Comparison of ENCODE assay signal across 12 mouse cellular contexts in the genomic region with DNA sequence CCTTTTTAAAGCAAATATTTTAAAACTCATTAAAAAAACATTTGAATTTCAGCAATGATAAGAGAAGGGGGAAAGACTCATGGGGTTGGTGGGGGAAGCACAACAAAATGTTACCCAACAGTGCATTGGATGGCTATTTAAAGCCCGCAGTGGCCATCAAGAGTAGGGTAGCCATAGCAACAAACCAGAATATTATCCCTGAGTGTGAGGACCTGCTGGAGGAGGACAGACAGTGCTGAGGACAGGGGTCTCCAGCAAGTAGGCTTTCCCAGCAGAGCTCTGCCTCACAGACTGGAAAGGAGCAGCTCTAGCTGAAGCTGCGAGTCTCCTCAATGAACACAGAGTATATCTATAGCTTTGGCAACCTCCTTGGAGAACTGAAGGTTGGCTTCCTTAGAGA.
"Had no signal": no experiment of that assay in that cellular context is flagged by ENCODE, and none has a peak within 500 bp of the region (broad histone marks: within the 10 kb centered on the region; RNA-seq: fewer than 3 reads in every experiment).

No protein-coding gene starts in this region.

- ATAC-seq: liver, embryonic 12.5 days had no signal

- H3K4me2 ChIP-seq: limb, embryonic 15.5 days; liver, embryonic 12.5 days; lung, embryonic 14.5 days; midbrain, embryonic 12.5 days; neural tube, embryonic 15.5 days had no signal

- H3K4me3 ChIP-seq: limb, embryonic 15.5 days; liver, embryonic 12.5 days; midbrain, embryonic 12.5 days; neural tube, embryonic 15.5 days had no signal

- DNase-seq: kidney, adult 11 months; kidney, adult 9 months; kidney, postnatal 36 days; lung, embryonic 14.5 days; lung, postnatal 10 days; lung, postnatal 4 days; thymus, postnatal 36 days had no signal

- H3K9ac ChIP-seq: limb, embryonic 15.5 days; liver, embryonic 12.5 days; lung, embryonic 14.5 days; midbrain, embryonic 12.5 days; neural tube, embryonic 15.5 days had no signal

- H3K36me3 ChIP-seq: limb, embryonic 15.5 days; liver, embryonic 12.5 days; midbrain, embryonic 12.5 days; neural tube, embryonic 15.5 days had no signal

- H3K27ac ChIP-seq: kidney, postnatal 0 days; limb, embryonic 15.5 days; liver, embryonic 12.5 days; midbrain, embryonic 12.5 days; neural tube, embryonic 15.5 days had no signal

- H3K4me1 ChIP-seq: limb, embryonic 15.5 days; liver, embryonic 12.5 days; midbrain, embryonic 12.5 days; neural tube, embryonic 15.5 days had no signal

- H3K9me3 ChIP-seq: limb, embryonic 15.5 days; midbrain, embryonic 12.5 days; neural tube, embryonic 15.5 days had no signal

- H3K27me3 ChIP-seq: limb, embryonic 15.5 days; liver, embryonic 12.5 days; midbrain, embryonic 12.5 days; neural tube, embryonic 15.5 days had no signal
